Mouse (Mus musculus): ENCODE data around the gene Senp6. TPM values are rescaled to one million over a fixed set of nuclear protein-coding genes. Genes with fewer than 3 reads are reported as not detected.
"Not testable (repeated sequence)": the region's sequence is repeated elsewhere in the genome, so short reads cannot be mapped to it uniquely, and the experiment has no call there.

Senp6 gene
- total RNA-seq (2014; rRNA removed; ENCODE audit: low replicate concordance) (54.1 and 80.4 TPM in 2 replicates), polyA plus RNA-seq (2015; fragmentation: Nextera tagmentation; extraction: Ambion mirVana) (26.1 and 28.9 TPM in 2 replicates)

DNA sequence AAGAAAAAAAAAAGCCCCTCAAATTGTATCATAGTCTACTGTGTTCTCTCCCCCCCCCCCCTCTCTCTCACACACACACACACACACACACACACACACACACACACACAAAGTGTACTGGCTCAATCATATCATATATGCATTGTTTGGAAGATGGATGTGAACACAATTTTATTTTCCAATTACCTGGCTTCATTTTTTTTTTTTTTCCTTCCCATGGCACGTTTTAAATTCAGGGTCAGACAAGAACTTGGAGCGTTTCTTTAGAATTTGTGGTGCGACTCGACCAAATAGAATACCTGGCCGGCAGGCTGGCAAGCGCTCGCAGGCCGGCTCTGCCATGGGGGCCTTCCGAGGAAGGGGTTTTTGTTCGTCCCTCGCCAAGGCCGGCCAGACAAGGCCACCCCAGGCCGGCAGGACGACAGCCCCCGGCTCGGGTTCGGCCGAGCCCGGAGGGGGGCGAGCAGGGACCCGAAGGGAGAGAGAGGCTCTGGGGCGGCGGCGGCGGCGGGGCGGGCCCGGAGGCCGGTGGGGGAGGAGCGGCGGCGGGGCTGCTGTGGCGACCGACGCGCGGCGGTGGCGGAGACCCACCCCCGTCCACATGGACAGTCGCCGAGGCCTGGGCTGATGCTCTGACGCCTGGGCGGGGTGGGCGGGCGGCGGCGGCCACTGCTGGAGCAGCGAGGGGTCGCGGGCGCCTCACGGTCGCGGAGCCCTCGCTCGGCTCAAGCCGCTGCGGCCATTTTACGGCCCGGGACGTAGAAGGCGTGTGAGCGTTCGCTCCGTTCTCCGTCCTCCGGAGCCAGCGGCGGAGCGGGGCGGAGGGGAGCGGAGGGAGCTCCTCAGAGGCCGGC is at the start of gene Senp6:
Gene Senp6 (plus strand): TSS at position 537 of the 854 bp plus-strand sequence.
- TF ChIP-seq CTCF (IDR thresholded peaks at IDR 0.05; ENCODE audit: low read depth) (no peak), EP300 (IDR thresholded peaks at IDR 0.05; ENCODE audit: low read depth) (no peak)
- DNase-seq (ENCODE audit: low spot score) (peak; percentile 69), ATAC-seq (ENCODE audit: insufficient read depth, low read depth) (peak; percentile 84)
- peak within 1 kb of the TSS; percentile 73 for H3K4me2 ChIP-seq (ENCODE audit: low read depth, low read length)
- no peaks in the 10 kb centered on the region for H3K27me3 ChIP-seq (ENCODE audit: control insufficient read depth, insufficient read depth, low read length)
- no peaks in the 10 kb centered on the region for H3K36me3 ChIP-seq (replicated peaks; ENCODE audit: control insufficient read depth, insufficient read depth, low read length)
- H3K9ac ChIP-seq (replicated peaks; ENCODE audit: low read depth, low read length) = peak within 1 kb of the TSS; percentile 100
- peaks cover 9% of the 10 kb centered on the region; the same call in 1 of the 2 replicates for H3K9me3 ChIP-seq (replicated peaks; ENCODE audit: control insufficient read depth, low read length)
- H3K27ac ChIP-seq (ENCODE audit: low read depth) = peak within 1 kb of the TSS; percentile 99
- H3K4me3 ChIP-seq (ENCODE audit: low read depth, low read length) = peak within 1 kb of the TSS; percentile 81
- peaks cover 14% of the 10 kb centered on the region; the same call in 1 of the 2 replicates for H3K4me1 ChIP-seq (ENCODE audit: control insufficient read depth, insufficient read depth)
- 2% methylated on average over 63 of the region's 74 CpGs for WGBS

GRCm38 (mm10) chr9:80020429-80020828 is 46.3 kb upstream of the Senp6 start:
- no peak for ATAC-seq (ENCODE audit: insufficient read depth, low read depth)
- DNase-seq (ENCODE audit: low spot score) = no peak
- H3K36me3 ChIP-seq (replicated peaks; ENCODE audit: control insufficient read depth, insufficient read depth, low read length) = no peaks in the 10 kb centered on the region

DNA sequence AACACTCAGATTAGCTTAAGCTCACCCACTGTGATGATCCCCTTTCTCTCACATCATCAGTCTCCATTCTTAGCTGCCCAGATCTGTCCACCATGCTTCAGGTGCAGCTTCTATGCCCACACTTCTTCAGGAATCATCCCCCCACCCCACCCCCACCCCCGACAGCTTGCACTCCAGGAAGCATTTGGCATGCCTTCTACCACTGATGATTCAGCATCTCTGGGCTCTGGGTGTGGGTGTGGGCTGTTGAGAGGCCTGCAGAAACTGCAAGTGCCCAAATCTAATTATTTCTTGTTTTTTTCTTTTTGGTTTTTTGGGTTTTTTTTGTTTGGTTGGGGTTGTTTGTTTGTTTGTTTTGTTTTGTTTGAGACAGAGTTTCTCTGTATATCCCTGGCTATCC is 45.1 kb upstream of the Senp6 start:
- no peak for DNase-seq (ENCODE audit: low spot score)
- Histone ChIP-seq H3K9me3 (replicated peaks; ENCODE audit: control insufficient read depth, low read length) (no peaks in the 10 kb centered on the region), H3K27ac (ENCODE audit: low read depth) (no peak overlapping the region), H3K4me2 (ENCODE audit: low read depth, low read length) (no peak overlapping the region), H3K4me3 (ENCODE audit: low read depth, low read length) (no peak overlapping the region), H3K9ac (replicated peaks; ENCODE audit: low read depth, low read length) (no peak overlapping the region), H3K36me3 (replicated peaks; ENCODE audit: control insufficient read depth, insufficient read depth, low read length) (no peaks in the 10 kb centered on the region), H3K4me1 (ENCODE audit: control insufficient read depth, insufficient read depth) (peaks cover 3% of the 10 kb centered on the region; the same call in 1 of the 2 replicates), H3K27me3 (ENCODE audit: control insufficient read depth, insufficient read depth, low read length) (no peaks in the 10 kb centered on the region)
- 30% methylated on average over 1 of the region's 1 CpGs for WGBS
- ATAC-seq (ENCODE audit: insufficient read depth, low read depth) = no peak
- TF ChIP-seq EP300 (IDR thresholded peaks at IDR 0.05; ENCODE audit: low read depth) (no peak), CTCF (IDR thresholded peaks at IDR 0.05; ENCODE audit: low read depth) (no peak)

More at GRCm38 (mm10) chr9:80020429-80020828, 46.3 kb upstream of the Senp6 start:
- Histone ChIP-seq H3K9me3 (replicated peaks; ENCODE audit: control insufficient read depth, low read length) (no peaks in the 10 kb centered on the region), H3K27me3 (ENCODE audit: control insufficient read depth, insufficient read depth, low read length) (no peaks in the 10 kb centered on the region), H3K27ac (ENCODE audit: low read depth) (no peak overlapping the region), H3K9ac (replicated peaks; ENCODE audit: low read depth, low read length) (no peak overlapping the region), H3K4me3 (ENCODE audit: low read depth, low read length) (no peak overlapping the region), H3K4me1 (ENCODE audit: control insufficient read depth, insufficient read depth) (no peaks in the 10 kb centered on the region), H3K4me2 (ENCODE audit: low read depth, low read length) (no peak overlapping the region)
- 27% methylated on average over 3 of the region's 3 CpGs for WGBS
- TF ChIP-seq EP300 (IDR thresholded peaks at IDR 0.05; ENCODE audit: low read depth) (no peak), CTCF (IDR thresholded peaks at IDR 0.05; ENCODE audit: low read depth) (no peak)

DNA sequence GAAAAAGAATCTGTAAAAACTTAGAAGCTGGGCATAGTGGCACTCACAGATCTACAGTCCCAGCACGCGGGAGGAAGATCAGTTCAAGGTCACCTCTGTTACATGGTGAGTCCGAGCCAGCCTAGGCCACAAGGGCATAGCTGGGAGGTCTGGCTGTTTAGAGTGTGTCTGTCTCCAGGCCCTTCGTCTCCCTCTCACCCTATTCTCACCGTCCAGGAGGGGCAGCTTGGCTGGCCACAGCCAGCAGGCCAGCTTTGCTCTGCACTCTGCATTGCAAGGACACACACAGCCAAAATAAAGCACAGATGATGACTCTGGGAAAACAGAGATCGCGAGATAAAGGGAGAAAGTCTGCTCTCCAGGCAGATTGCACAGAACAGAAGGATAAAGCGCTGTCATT is 43.9 kb upstream of the Senp6 start:
- no peak overlapping the region for H3K4me3 ChIP-seq (ENCODE audit: low read depth, low read length)
- no peak overlapping the region for H3K4me2 ChIP-seq (ENCODE audit: low read depth, low read length)
- no peak overlapping the region for H3K9ac ChIP-seq (replicated peaks; ENCODE audit: low read depth, low read length)
- no peaks in the 10 kb centered on the region for H3K36me3 ChIP-seq (replicated peaks; ENCODE audit: control insufficient read depth, insufficient read depth, low read length)
- no peaks in the 10 kb centered on the region for H3K9me3 ChIP-seq (replicated peaks; ENCODE audit: control insufficient read depth, low read length)
- TF ChIP-seq EP300 (IDR thresholded peaks at IDR 0.05; ENCODE audit: low read depth) (no peak), CTCF (IDR thresholded peaks at IDR 0.05; ENCODE audit: low read depth) (no peak)
- peak overlapping the region; percentile 69 for H3K27ac ChIP-seq (ENCODE audit: low read depth)
- H3K4me1 ChIP-seq (ENCODE audit: control insufficient read depth, insufficient read depth) = peaks cover 12% of the 10 kb centered on the region
- H3K27me3 ChIP-seq (ENCODE audit: control insufficient read depth, insufficient read depth, low read length) = no peaks in the 10 kb centered on the region
- DNase-seq (ENCODE audit: low spot score) (peak; percentile 31), ATAC-seq (ENCODE audit: insufficient read depth, low read depth) (peak; percentile 59)
- WGBS = 46% methylated on average over 8 of the region's 8 CpGs

- 89% methylated on average over 5 of the region's 5 CpGs for WGBS
- peaks cover 12% of the 10 kb centered on the region for H3K4me1 ChIP-seq (ENCODE audit: control insufficient read depth, insufficient read depth)
- not testable (repeated sequence) for H3K27me3 ChIP-seq (ENCODE audit: control insufficient read depth, insufficient read depth, low read length); H3K4me3 ChIP-seq (ENCODE audit: low read depth, low read length); H3K9me3 ChIP-seq (replicated peaks; ENCODE audit: control insufficient read depth, low read length); H3K27ac ChIP-seq (ENCODE audit: low read depth); H3K4me2 ChIP-seq (ENCODE audit: low read depth, low read length); ATAC-seq (ENCODE audit: insufficient read depth, low read depth); DNase-seq (ENCODE audit: low spot score); H3K9ac ChIP-seq (replicated peaks; ENCODE audit: low read depth, low read length); H3K36me3 ChIP-seq (replicated peaks; ENCODE audit: control insufficient read depth, insufficient read depth, low read length)
Measured at GRCm38 (mm10) chr9:80025347-80025746, 41.4 kb upstream of the Senp6 start.
